In the genomic region with DNA sequence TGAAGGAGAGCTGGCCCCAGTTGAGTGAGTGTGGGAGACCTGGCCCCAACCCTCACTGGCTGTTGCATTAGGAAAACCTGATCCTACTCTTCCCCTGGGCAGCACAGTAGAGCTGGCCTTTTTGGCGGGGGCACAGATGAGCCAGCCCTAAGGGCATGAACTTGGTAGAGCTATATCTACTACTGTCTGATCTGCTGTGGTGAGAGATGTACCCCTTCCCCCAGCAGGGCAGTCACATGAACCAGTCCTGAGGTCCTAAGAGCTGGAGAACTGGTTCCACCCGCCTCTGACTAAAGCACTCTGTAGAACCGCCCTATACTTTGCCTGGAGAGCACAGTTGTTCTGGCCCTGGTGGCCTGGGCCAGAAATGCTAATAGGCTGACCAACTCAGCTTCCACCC, we compare ENCODE assay signal across 26 mouse cellular contexts.
DNase-seq lines count a peak whose midpoint lies in the region; ATAC-seq and TF ChIP-seq lines count a peak whose summit lies in the region.
"Had no signal": no experiment of that assay in that cellular context is flagged by ENCODE, and none has a peak within 500 bp of the region (broad histone marks: within the 10 kb centered on the region; RNA-seq: fewer than 3 reads in every experiment).

No protein-coding gene starts in this region.

- no peaks in the 10 kb centered on the region for H3K27me3 ChIP-seq in heart, embryonic 13.5 days (replicated peaks)
- H3K27me3 ChIP-seq in heart, adult 2 months (ENCODE audit: control insufficient read depth, insufficient read depth, low read length) = no peaks in the 10 kb centered on the region
- no peaks in the 10 kb centered on the region for H3K27me3 ChIP-seq in kidney, embryonic 16.5 days (ENCODE audit: insufficient read depth, low read length)
- H3K27me3 ChIP-seq in limb, embryonic 12.5 days = no peaks in the 10 kb centered on the region
- H3K27me3 ChIP-seq: heart, embryonic 15.5 days; hindbrain, embryonic 15.5 days; intestine, embryonic 15.5 days; liver, embryonic 12.5 days; megakaryocyte, embryonic 14.5 days; neural tube, embryonic 15.5 days had no signal

- H3K4me1 ChIP-seq in heart, embryonic 13.5 days = no peaks in the 10 kb centered on the region
- no peaks in the 10 kb centered on the region for H3K4me1 ChIP-seq in heart, adult 2 months (ENCODE audit: control insufficient read depth, insufficient read depth, low read length)
- no peaks in the 10 kb centered on the region for H3K4me1 ChIP-seq in kidney, embryonic 16.5 days (ENCODE audit: insufficient read depth, low read length)
- no peaks in the 10 kb centered on the region for H3K4me1 ChIP-seq in limb, embryonic 12.5 days (replicated peaks)
- H3K4me1 ChIP-seq: heart, embryonic 15.5 days; hindbrain, embryonic 15.5 days; intestine, embryonic 15.5 days; liver, embryonic 12.5 days; megakaryocyte, embryonic 14.5 days; neural tube, embryonic 15.5 days had no signal

- no peak overlapping the region for H3K9ac ChIP-seq in heart, embryonic 13.5 days
- no peak overlapping the region for H3K9ac ChIP-seq in heart, adult 2 months (ENCODE audit: low read depth, low read length)
- no peak overlapping the region for H3K9ac ChIP-seq in kidney, embryonic 16.5 days (replicated peaks; ENCODE audit: low read length)
- no peak overlapping the region for H3K9ac ChIP-seq in limb, embryonic 12.5 days (replicated peaks)
- H3K9ac ChIP-seq: heart, embryonic 15.5 days; hindbrain, embryonic 15.5 days; intestine, embryonic 15.5 days; liver, embryonic 12.5 days; liver, postnatal 0 days; neural tube, embryonic 15.5 days had no signal

- TF ChIP-seq POLR2A in heart, adult 2 months (IDR thresholded peaks at IDR 0.05; ENCODE audit: insufficient read depth, low read depth, low read length) = no peak

- H3K27ac ChIP-seq in heart, embryonic 13.5 days (replicated peaks) = no peak overlapping the region
- H3K27ac ChIP-seq in heart, adult 2 months = no peak overlapping the region
- no peak overlapping the region for H3K27ac ChIP-seq in kidney, embryonic 16.5 days (ENCODE audit: low read length)
- no peak overlapping the region for H3K27ac ChIP-seq in limb, embryonic 12.5 days
- H3K27ac ChIP-seq: heart, embryonic 15.5 days; hindbrain, embryonic 15.5 days; intestine, embryonic 15.5 days; liver, embryonic 12.5 days; neural tube, embryonic 15.5 days had no signal

- no peak for DNase-seq in heart, adult 2 months
- no peak for DNase-seq in kidney, adult 18-20 months
- peak; percentile 3 for DNase-seq in NIH3T3 (ENCODE audit: low read depth)
- DNase-seq in neural tube, embryonic 10.5 days (ENCODE audit: extremely low spot score, low spot score) = no peak
- DNase-seq: adrenal gland, postnatal 25 days; cerebellum, adult 18-20 months; cerebellum, postnatal 14 days; gastrocnemius, postnatal 14 days; kidney, adult 8-10 months; kidney, postnatal 25 days; liver, postnatal 0 days; lung, postnatal 36 days; retina, postnatal 1 day; right cerebral cortex, postnatal 25 days had no signal

- H3K9me3 ChIP-seq in heart, embryonic 13.5 days = no peaks in the 10 kb centered on the region
- H3K9me3 ChIP-seq in kidney, embryonic 16.5 days (ENCODE audit: low read length) = no peaks in the 10 kb centered on the region
- H3K9me3 ChIP-seq in limb, embryonic 12.5 days = no peaks in the 10 kb centered on the region
- H3K9me3 ChIP-seq: heart, embryonic 15.5 days; hindbrain, embryonic 15.5 days; intestine, embryonic 15.5 days; liver, embryonic 12.5 days; neural tube, embryonic 15.5 days had no signal

- no peak overlapping the region for H3K4me2 ChIP-seq in heart, embryonic 13.5 days
- no peak overlapping the region for H3K4me2 ChIP-seq in kidney, embryonic 16.5 days (replicated peaks; ENCODE audit: low read depth, low read length)
- no peak overlapping the region for H3K4me2 ChIP-seq in limb, embryonic 12.5 days
- H3K4me2 ChIP-seq: heart, embryonic 15.5 days; hindbrain, embryonic 15.5 days; intestine, embryonic 15.5 days; liver, embryonic 12.5 days; neural tube, embryonic 15.5 days had no signal

- 0 out of 2 replicates have a peak, but pooled peaks have one; percentile 25 for ATAC-seq in heart, embryonic 13.5 days (ENCODE audit: extremely low read depth, insufficient number of reproducible peaks, low FRiP score, low TSS enrichment)
- peak; percentile 9; the same call in 1 of the 2 replicates for ATAC-seq in kidney, embryonic 16.5 days (ENCODE audit: low FRiP score, low TSS enrichment)
- ATAC-seq in limb, embryonic 12.5 days (ENCODE audit: insufficient number of reproducible peaks, insufficient read depth, low FRiP score, low TSS enrichment, low read depth) = peak; percentile 47
- ATAC-seq in monocyte, adult 5-6 weeks (replicated peaks; ENCODE audit: insufficient number of reproducible peaks, low FRiP score, low TSS enrichment, poor library complexity, severe bottlenecking) = no peak
- ATAC-seq: CD4-positive, CD25-positive, alpha-beta regulatory T cell, adult 4 months; forebrain, embryonic 14.5 days; intestine, embryonic 15.5 days; liver, embryonic 12.5 days; liver, postnatal 0 days had no signal

- intact Hi-C loops in heart, adult 2 months (cut with DNase I) = no loop called here

- H3K4me3 ChIP-seq in heart, embryonic 13.5 days = no peak overlapping the region
- H3K4me3 ChIP-seq in heart, adult 2 months = no peak overlapping the region
- H3K4me3 ChIP-seq in kidney, embryonic 16.5 days (ENCODE audit: low read length) = no peak overlapping the region
- no peak overlapping the region for H3K4me3 ChIP-seq in limb, embryonic 12.5 days (replicated peaks)
- H3K4me3 ChIP-seq: heart, embryonic 15.5 days; hindbrain, embryonic 15.5 days; intestine, embryonic 15.5 days; liver, embryonic 12.5 days; megakaryocyte, embryonic 14.5 days; neural tube, embryonic 15.5 days had no signal

- no peaks in the 10 kb centered on the region for H3K79me2 ChIP-seq in heart, adult 2 months (replicated peaks; ENCODE audit: control insufficient read depth, insufficient read depth, low read length)

- 80% methylated on average over 3 of the region's 3 CpGs for WGBS in heart, embryonic 13.5 days
- 86% methylated on average over 3 of the region's 3 CpGs for WGBS in heart, adult 2 months
- WGBS in kidney, embryonic 16.5 days = 84% methylated on average over 3 of the region's 3 CpGs
- WGBS in limb, embryonic 12.5 days = 81% methylated on average over 3 of the region's 3 CpGs

- no peak for TF ChIP-seq CTCF in heart, adult 2 months (IDR thresholded peaks at IDR 0.05)

- H3K36me3 ChIP-seq in heart, embryonic 13.5 days = no peaks in the 10 kb centered on the region
- H3K36me3 ChIP-seq in heart, adult 2 months (ENCODE audit: control insufficient read depth, insufficient read depth, low read length) = no peaks in the 10 kb centered on the region
- H3K36me3 ChIP-seq in kidney, embryonic 16.5 days (ENCODE audit: insufficient read depth, low read length) = no peaks in the 10 kb centered on the region
- H3K36me3 ChIP-seq in limb, embryonic 12.5 days = no peaks in the 10 kb centered on the region
- H3K36me3 ChIP-seq: heart, embryonic 15.5 days; hindbrain, embryonic 15.5 days; intestine, embryonic 15.5 days; liver, embryonic 12.5 days; neural tube, embryonic 15.5 days had no signal

- TF ChIP-seq EP300 in heart, adult 2 months (IDR thresholded peaks at IDR 0.05; ENCODE audit: insufficient read depth, low read depth, low read length) = no peak
